Mouse (Mus musculus): ENCODE results near the gene Eml4. TPM values are rescaled to one million over a fixed set of nuclear protein-coding genes. Genes with fewer than 3 reads are reported as not detected.

Eml4 gene
- polyA plus RNA-seq, 1 experiment, result 22.1 TPM

DNA sequence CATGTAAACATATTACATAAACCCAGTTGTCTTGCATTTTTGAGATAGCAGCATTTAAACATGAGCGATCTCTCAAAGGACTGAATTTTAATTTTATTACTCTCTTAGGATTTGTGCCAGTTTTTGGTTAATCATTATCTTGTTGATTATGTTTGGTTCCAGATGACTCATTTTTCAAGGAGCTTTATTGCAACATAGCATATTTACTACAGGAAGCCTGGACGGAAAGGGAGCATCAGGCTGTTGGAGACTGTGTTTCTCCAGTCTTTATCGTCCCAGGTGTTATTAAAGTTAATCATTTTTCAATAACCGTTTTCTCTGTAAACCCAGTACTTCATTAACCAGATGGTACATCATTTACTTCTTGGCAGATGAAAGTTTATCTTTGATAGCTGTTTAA is 26.1 kb downstream of the Eml4 start:
- TF ChIP-seq POLR2A (IDR thresholded peaks at IDR 0.05; ENCODE audit: extremely low read depth, insufficient read depth, low read length) (no peak), CTCF (IDR thresholded peaks at IDR 0.05; ENCODE audit: extremely low read depth, insufficient read depth, low read length) (no peak)
- Histone ChIP-seq H3K27ac (ENCODE audit: insufficient read depth, low read length) (no peak overlapping the region), H3K4me3 (ENCODE audit: insufficient read depth, low read length) (no peak overlapping the region), H3K4me1 (ENCODE audit: control insufficient read depth, insufficient read depth, low read length) (peaks cover 1% of the 10 kb centered on the region; the same call in 1 of the 2 replicates)

DNA sequence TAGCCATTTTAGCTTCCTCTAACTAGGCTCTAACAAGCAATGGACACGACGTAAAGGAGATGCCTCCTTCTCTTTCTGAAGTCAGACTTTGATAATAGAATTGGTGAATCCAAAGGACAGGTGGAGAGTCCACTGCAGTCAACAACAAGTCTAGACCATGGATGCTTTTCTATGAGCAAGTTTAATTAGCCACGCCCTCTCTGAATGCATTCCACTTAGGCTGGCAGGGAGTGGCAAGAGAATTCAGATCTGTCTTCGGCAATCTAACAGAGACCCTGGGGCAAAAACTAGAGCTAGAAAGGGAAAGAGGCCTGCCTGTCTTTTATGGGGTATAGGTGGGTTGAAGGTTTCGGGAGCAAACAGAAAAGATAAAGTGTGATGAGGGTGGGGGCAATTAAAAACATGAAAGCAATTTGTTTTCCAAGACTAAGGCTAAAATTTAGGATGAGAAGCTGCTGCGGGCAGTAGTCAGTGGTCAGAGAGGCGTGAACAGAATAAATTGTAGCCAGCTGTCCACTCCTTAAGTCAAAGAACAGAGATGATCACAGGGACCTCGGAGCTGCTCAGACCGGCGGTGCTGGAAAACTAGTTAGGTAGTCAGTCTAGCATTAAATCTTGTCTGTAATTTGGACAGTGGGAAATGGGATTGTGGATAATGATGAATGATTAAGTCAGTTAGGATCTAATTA is 27.2 kb downstream of the Eml4 start:
- TF ChIP-seq POLR2A (IDR thresholded peaks at IDR 0.05; ENCODE audit: extremely low read depth, insufficient read depth, low read length), result no peak
- no peak for TF ChIP-seq CTCF (IDR thresholded peaks at IDR 0.05; ENCODE audit: extremely low read depth, insufficient read depth, low read length)
- no peak overlapping the region for H3K4me3 ChIP-seq (ENCODE audit: insufficient read depth, low read length)
- no peak overlapping the region for H3K27ac ChIP-seq (ENCODE audit: insufficient read depth, low read length)
- H3K4me1 ChIP-seq (ENCODE audit: control insufficient read depth, insufficient read depth, low read length), result peaks cover 1% of the 10 kb centered on the region; the same call in 1 of the 2 replicates

DNA sequence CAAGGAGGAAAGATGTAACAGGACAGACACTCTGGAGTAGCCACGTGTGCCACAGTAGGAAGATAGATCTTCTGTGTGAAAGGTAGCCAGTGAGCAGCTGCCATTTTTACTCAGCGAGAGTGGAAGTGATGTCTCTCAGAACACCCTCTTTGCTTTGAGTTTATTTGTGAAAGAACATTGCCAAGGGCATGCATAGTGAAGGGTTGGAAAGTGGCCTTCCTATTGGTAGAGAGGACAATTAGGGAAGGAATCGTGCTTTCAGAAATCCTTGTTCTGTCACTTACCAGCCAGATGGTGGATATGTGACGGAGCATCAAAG is 27.7 kb downstream of the Eml4 start:
- H3K27ac ChIP-seq (ENCODE audit: insufficient read depth, low read length), result no peak overlapping the region

DNA sequence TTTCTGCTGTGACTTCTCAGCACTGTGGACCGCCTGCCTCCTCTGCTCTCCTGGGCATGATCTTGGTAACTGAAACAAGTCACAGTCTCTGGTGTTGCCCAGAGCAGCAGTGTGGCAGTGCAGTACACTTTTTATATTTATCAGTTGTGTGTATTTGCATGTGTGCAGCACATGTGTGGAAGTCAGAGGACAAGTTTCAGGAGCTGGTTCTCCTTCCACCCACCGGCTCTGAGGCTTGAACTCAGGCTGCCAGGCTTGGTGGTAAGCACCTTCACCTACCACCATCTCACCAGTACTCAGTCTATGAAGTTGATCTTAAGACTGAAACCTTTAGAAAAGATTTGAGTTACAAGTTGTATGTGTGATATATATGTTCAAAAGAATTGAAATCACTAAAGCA is 28.6 kb downstream of the Eml4 start:
- Histone ChIP-seq H3K27ac (ENCODE audit: insufficient read depth, low read length) (no peak overlapping the region), H3K4me1 (ENCODE audit: control insufficient read depth, insufficient read depth, low read length) (peaks cover 1% of the 10 kb centered on the region; the same call in 1 of the 2 replicates), H3K4me3 (ENCODE audit: insufficient read depth, low read length) (no peak overlapping the region)
- TF ChIP-seq POLR2A (IDR thresholded peaks at IDR 0.05; ENCODE audit: extremely low read depth, insufficient read depth, low read length), result no peak
- TF ChIP-seq CTCF (IDR thresholded peaks at IDR 0.05; ENCODE audit: extremely low read depth, insufficient read depth, low read length), result no peak

More for the DNA sequence above, 27.7 kb downstream of the Eml4 start:
- H3K4me1 ChIP-seq (ENCODE audit: control insufficient read depth, insufficient read depth, low read length), result peaks cover 1% of the 10 kb centered on the region; the same call in 1 of the 2 replicates
- TF ChIP-seq POLR2A (IDR thresholded peaks at IDR 0.05; ENCODE audit: extremely low read depth, insufficient read depth, low read length) (no peak), CTCF (IDR thresholded peaks at IDR 0.05; ENCODE audit: extremely low read depth, insufficient read depth, low read length) (no peak)
- H3K4me3 ChIP-seq (ENCODE audit: insufficient read depth, low read length), result no peak overlapping the region

DNA sequence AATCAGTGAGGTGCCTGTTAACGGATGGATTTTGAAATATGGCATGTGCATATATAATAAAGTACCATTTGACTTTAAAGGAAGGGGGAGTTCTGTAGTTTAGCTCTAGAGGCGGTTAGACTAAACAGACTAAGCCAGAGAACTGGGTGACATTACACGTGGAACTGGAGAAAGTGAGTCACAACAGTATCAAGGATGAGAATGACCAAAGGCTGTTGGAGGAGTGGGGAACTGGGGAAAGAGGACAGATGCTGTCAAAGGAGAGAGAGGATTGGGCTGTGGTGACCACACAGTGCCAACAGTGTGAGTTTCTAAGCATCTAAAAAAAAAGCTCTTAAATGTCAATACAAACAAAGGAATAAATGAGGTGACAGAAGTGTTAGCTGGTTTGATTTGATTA is 29.1 kb downstream of the Eml4 start:
- TF ChIP-seq POLR2A (IDR thresholded peaks at IDR 0.05; ENCODE audit: extremely low read depth, insufficient read depth, low read length) (no peak), CTCF (IDR thresholded peaks at IDR 0.05; ENCODE audit: extremely low read depth, insufficient read depth, low read length) (no peak)
- Histone ChIP-seq H3K4me3 (ENCODE audit: insufficient read depth, low read length) (no peak overlapping the region), H3K4me1 (ENCODE audit: control insufficient read depth, insufficient read depth, low read length) (peaks cover 1% of the 10 kb centered on the region; the same call in 1 of the 2 replicates), H3K27ac (ENCODE audit: insufficient read depth, low read length) (no peak overlapping the region)

DNA sequence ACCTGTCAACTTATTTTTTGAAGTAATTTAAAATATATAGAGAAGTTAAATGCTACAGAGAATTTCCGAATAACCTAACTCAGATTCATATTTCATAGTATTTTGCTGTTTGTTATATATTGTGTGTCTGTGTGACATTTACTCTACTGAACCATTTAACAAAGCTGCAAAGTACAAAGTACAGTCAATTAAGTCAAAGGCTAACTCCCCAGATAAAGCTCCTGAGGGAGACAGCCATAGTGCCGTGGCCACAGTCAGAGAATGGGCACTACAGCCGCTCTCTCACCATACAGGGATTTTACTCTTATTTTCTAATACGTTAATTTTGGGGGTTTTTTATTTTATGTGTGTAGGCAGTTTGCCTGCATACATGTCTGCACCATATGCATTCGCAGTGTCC is 32.0 kb downstream of the Eml4 start:
- peaks cover 1% of the 10 kb centered on the region; the same call in 1 of the 2 replicates for H3K4me1 ChIP-seq (ENCODE audit: control insufficient read depth, insufficient read depth, low read length)
- no peak for TF ChIP-seq POLR2A (IDR thresholded peaks at IDR 0.05; ENCODE audit: extremely low read depth, insufficient read depth, low read length)
- TF ChIP-seq CTCF (IDR thresholded peaks at IDR 0.05; ENCODE audit: extremely low read depth, insufficient read depth, low read length), result no peak
- H3K27ac ChIP-seq (ENCODE audit: insufficient read depth, low read length), result no peak overlapping the region
- H3K4me3 ChIP-seq (ENCODE audit: insufficient read depth, low read length), result no peak overlapping the region

DNA sequence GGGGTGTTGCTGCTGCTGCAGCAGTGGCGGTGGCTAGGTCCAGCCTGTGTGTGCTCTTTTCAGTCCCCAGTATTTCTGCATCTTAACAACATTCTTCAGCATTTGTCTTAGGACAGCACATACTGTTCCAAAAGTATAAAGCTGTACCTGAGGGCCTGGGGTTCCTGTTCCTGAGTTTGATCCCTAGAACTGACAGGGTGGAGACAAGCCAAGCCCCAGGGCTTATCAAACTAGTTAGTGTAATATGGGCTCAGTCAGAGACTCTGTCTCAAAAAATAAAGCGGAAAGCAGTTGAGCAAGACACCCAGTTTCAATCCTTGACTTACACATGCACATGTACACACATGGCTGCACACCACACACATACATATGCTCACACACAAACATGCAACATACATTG is 34.2 kb downstream of the Eml4 start:
- Histone ChIP-seq H3K27ac (ENCODE audit: insufficient read depth, low read length) (no peak overlapping the region), H3K4me1 (ENCODE audit: control insufficient read depth, insufficient read depth, low read length) (no peaks in the 10 kb centered on the region; the same call in 1 of the 2 replicates), H3K4me3 (ENCODE audit: insufficient read depth, low read length) (no peak overlapping the region)
- no peak for TF ChIP-seq CTCF (IDR thresholded peaks at IDR 0.05; ENCODE audit: extremely low read depth, insufficient read depth, low read length)
- TF ChIP-seq POLR2A (IDR thresholded peaks at IDR 0.05; ENCODE audit: extremely low read depth, insufficient read depth, low read length), result no peak

DNA sequence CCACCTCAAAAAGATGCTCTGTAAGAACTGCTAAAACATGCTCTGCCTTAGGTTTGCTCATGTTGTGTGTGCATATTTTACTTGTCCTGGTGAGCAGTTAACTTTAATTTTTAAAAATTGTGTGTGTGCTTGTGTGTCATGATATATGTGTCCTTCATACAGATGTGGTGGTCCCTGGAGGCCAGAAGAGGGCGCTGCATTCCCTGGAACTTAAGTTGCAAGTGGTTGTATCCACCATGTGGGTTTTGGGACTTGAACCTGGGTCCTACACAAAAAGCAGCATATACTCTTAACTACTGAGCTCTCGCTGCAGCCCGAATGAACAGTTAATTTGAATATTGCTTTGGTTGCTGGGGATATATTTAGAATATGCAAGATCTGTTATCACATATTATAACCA is 36.4 kb downstream of the Eml4 start:
- no peak for TF ChIP-seq POLR2A (IDR thresholded peaks at IDR 0.05; ENCODE audit: extremely low read depth, insufficient read depth, low read length)
- TF ChIP-seq CTCF (IDR thresholded peaks at IDR 0.05; ENCODE audit: extremely low read depth, insufficient read depth, low read length), result no peak
- Histone ChIP-seq H3K27ac (ENCODE audit: insufficient read depth, low read length) (no peak overlapping the region), H3K4me1 (ENCODE audit: control insufficient read depth, insufficient read depth, low read length) (no peaks in the 10 kb centered on the region; the same call in 1 of the 2 replicates), H3K4me3 (ENCODE audit: insufficient read depth, low read length) (no peak overlapping the region)

DNA sequence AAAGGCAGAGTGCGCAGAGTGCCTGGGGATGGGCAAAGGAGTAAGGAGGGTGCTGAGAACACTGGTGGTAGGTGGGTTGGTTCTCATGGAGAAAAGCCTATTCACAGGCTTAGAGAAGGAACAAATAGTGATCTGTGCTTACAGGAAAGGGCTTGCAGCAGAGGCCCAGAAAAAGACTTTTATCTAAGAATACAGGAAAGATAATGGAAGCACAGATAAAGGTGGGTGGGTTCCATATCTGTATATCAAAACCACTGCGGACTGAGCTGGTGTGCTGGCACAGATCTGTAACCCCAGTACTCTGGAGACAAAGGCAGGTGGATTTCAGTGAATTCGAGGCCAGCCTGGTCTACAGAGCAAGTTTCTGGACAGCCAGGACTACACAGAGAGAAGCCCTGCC is 43.3 kb downstream of the Eml4 start:
- TF ChIP-seq POLR2A (IDR thresholded peaks at IDR 0.05; ENCODE audit: extremely low read depth, insufficient read depth, low read length) (no peak), CTCF (IDR thresholded peaks at IDR 0.05; ENCODE audit: extremely low read depth, insufficient read depth, low read length) (no peak)
- Histone ChIP-seq H3K27ac (ENCODE audit: insufficient read depth, low read length) (no peak overlapping the region), H3K4me1 (ENCODE audit: control insufficient read depth, insufficient read depth, low read length) (peaks cover 3% of the 10 kb centered on the region; the same call in 1 of the 2 replicates), H3K4me3 (ENCODE audit: insufficient read depth, low read length) (no peak overlapping the region)

DNA sequence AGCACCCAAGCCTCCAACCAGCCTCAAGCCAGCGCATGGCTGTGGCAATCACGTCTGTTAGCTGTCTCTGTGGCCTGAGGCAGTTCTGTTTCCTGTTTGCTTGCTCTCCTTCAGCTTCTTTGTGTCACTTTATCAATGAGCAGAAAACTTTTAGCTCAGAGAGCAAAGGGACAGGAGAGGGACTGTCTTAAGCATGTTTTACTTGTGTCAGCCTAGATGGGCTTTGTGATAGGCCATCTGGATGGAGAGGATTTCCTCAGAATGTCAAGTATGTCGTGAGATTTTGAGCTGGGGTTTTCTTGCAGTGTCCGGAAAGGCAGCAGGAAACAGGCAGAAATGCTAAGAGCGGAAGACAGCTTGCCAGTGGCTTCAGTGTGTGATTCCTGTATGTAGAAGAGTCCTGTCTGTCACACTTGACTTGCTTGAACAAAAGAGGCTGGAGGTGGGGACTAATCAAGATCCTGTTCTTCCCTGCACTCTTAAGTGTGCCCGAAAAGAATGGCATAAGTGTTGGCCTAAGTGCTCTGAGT is 46.9 kb downstream of the Eml4 start:
- TF ChIP-seq POLR2A (IDR thresholded peaks at IDR 0.05; ENCODE audit: extremely low read depth, insufficient read depth, low read length) (no peak), CTCF (IDR thresholded peaks at IDR 0.05; ENCODE audit: extremely low read depth, insufficient read depth, low read length) (no peak)

More for the DNA sequence above, 46.9 kb downstream of the Eml4 start:
- H3K4me1 ChIP-seq (ENCODE audit: control insufficient read depth, insufficient read depth, low read length), result peaks cover 3% of the 10 kb centered on the region; the same call in 1 of the 2 replicates
- no peak overlapping the region for H3K4me3 ChIP-seq (ENCODE audit: insufficient read depth, low read length)
- H3K27ac ChIP-seq (ENCODE audit: insufficient read depth, low read length), result no peak overlapping the region; the same call in 1 of the 2 replicates

All from cortical plate, adult 2 months (tissue).